25 mouse cellular contexts compared by ENCODE assay signal in genomic region chr8:12440997-12441396, GRCm38 (mm10). TPM values are rescaled to one million over a fixed set of nuclear protein-coding genes. Genes with fewer than 3 reads are reported as not detected.
A peak's percentile ranks its signal among the peaks of the same experiment; 100 is the strongest.
DNase-seq lines count a peak whose midpoint lies in the region; TF ChIP-seq lines count a peak whose summit lies in the region.
"Had no signal": no experiment of that assay in that cellular context is flagged by ENCODE, and none has a peak within 500 bp of the region (broad histone marks: within the 10 kb centered on the region; RNA-seq: fewer than 3 reads in every experiment).

No protein-coding gene starts in this region.

- 0 out of 2 replicates have a peak, but pooled peaks cover 3% of the 10 kb centered on the region for H3K9me3 ChIP-seq in E14TG2a.4 (ENCODE audit: low read length)
- H3K9me3 ChIP-seq: G1E had no signal

- peaks cover 65% of the 10 kb centered on the region for H3K4me1 ChIP-seq in E14TG2a.4 (replicated peaks; ENCODE audit: low read depth, low read length)

- H3K27me3 ChIP-seq in E14TG2a.4 (ENCODE audit: insufficient read depth, low read length): no peaks in the 10 kb centered on the region

- H3K4me3 ChIP-seq in E14TG2a.4 (replicated peaks; ENCODE audit: low read length): peak overlapping the region; percentile 79; the same call in 1 of the 2 replicates

- TF ChIP-seq CTCF in E14TG2a.4 (conservative IDR thresholded peaks at IDR 0.05; ENCODE audit: low read length): no peak

- H3K36me3 ChIP-seq in E14TG2a.4 (ENCODE audit: insufficient read depth, low read length): peaks cover 3% of the 10 kb centered on the region
- H3K36me3 ChIP-seq: G1E had no signal

- DNase-seq in ES-CJ7 (ENCODE audit: low read depth, low spot score): peak; percentile 56
- peak; percentile 67 for DNase-seq in R1 (ENCODE audit: low read depth, low spot score)
- DNase-seq in ZHBTc4 (ENCODE audit: low read depth, low spot score): peak; percentile 45
- DNase-seq in spleen, postnatal 14 days (ENCODE audit: low spot score in 2 of 2): no peak
- DNase-seq in frontal cortex, postnatal 36 days (ENCODE audit: low spot score in 2 of 2): no peak
- no peak for DNase-seq in frontal cortex, postnatal 14 days (ENCODE audit: low spot score in 2 of 2)
- no peak for DNase-seq in adrenal gland, adult 18-20 months (ENCODE audit: low spot score in 2 of 2)
- DNase-seq: adrenal gland, adult 2 months; adrenal gland, adult 8-10 months; adrenal gland, postnatal 10 days; adrenal gland, postnatal 14 days; adrenal gland, postnatal 25 days; adrenal gland, postnatal 36 days; B cell, adult 2 months; cerebellum, adult 11 months; cerebellum, adult 11-12 months; cerebellum, adult 18-20 months; cerebellum, adult 2 months; cerebellum, adult 8-10 months; cerebellum, adult 9-10 months; cerebellum, adult 9-11 months had no signal

RNA-seq across cellular contexts. Expression of gene Sox1, which starts 45.9 kb away (rescaled TPM):
- not detected for total RNA-seq in adrenal gland, adult 18-20 months (2021)
- total RNA-seq: adrenal gland, adult 2 months; adrenal gland, adult 8-10 months; adrenal gland, postnatal 10 days; adrenal gland, postnatal 14 days; adrenal gland, postnatal 25 days; adrenal gland, postnatal 36 days; CH12.LX; MEL had no signal

Comparison
In these comparisons a context has a peak if more than half of its experiments do, and no peak if none do; other contexts are left out.
1. DNase-seq: peak in ES-CJ7 (single experiment), R1 (single experiment) and ZHBTc4 (single experiment); none in spleen, postnatal 14 days (0 of 2), frontal cortex, postnatal 36 days (0 of 2), frontal cortex, postnatal 14 days (0 of 2) and adrenal gland, adult 18-20 months (0 of 2).